Mouse (Mus musculus): ENCODE measurements around the gene Kcnip4.

DNA sequence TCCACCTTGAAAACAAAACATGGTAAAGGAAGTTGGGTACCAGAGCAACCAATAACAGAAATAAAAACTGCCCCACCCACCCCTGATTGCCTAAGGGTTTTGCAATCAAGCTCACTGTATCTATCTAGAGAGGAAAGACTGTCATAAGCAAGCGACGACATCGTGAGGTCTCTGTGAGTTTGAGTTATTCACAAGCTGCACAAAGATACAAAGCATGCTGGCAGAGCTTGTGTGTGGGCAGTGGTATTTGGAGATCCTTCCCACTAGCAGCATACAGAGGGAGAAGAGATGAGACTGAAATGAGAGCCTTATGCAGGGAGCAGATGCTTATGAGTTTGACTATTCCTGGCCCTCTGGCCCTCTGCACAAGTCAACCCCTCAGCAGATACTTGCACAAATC is 23.2 kb upstream of the Kcnip4 start:
- TF ChIP-seq CTCF (IDR thresholded peaks at IDR 0.05; ENCODE audit: extremely low read depth, insufficient read length, insufficient replicate concordance, low read depth, low read length) (no peak), POLR2A (IDR thresholded peaks at IDR 0.05; ENCODE audit: low read depth, low read length) (no peak)

Data from small intestine, adult 2 months (tissue).